Mouse (Mus musculus) forebrain, embryonic 12.5 days (tissue): Measurements from ENCODE around the gene Foxo4. TPM values are rescaled to one million over a fixed set of nuclear protein-coding genes. Genes with fewer than 3 reads are reported as not detected.

Experiments
- ATAC-seq: fragments of 200-750 bp; cut with Nextera tagmentation; 2 replicates; pipeline ENCODE4 v1.8.0; 2017; ENCODE audit warnings: moderate TSS enrichment; ENCODE audit not compliant: low FRiP score
- H3K27ac ChIP-seq: fragments of 300-500 bp; sonication (generic); 2 replicates; pipeline ENCODE4 v1.5.1; 2016; ENCODE audit warnings: mild to moderate bottlenecking
- H3K27me3 ChIP-seq: fragments of 300-500 bp; sonication (generic); 2 replicates; pipeline ENCODE4 v1.6.1; 2016; ENCODE audit warnings: mild to moderate bottlenecking
- H3K36me3 ChIP-seq: fragments of 300-500 bp; sonication (generic); replicated peaks from 2 replicates; pipeline ENCODE4 v1.6.1; 2016; ENCODE audit warnings: mild to moderate bottlenecking
- H3K4me1 ChIP-seq: fragments of 300-500 bp; sonication (generic); 2 replicates; pipeline ENCODE4 v1.6.1; 2016
- H3K4me2 ChIP-seq: fragments of 300-500 bp; sonication (generic); 2 replicates; pipeline ENCODE4 v1.6.1; 2016; ENCODE audit warnings: mild to moderate bottlenecking, moderate library complexity
- H3K4me3 ChIP-seq: fragments of 300-500 bp; sonication (generic); replicated peaks from 2 replicates; pipeline ENCODE4 v1.5.1; 2016; ENCODE audit warnings: mild to moderate bottlenecking
- H3K9ac ChIP-seq: fragments of 300-500 bp; sonication (generic); 2 replicates; pipeline ENCODE4 v1.6.1; 2016; ENCODE audit warnings: mild to moderate bottlenecking
- H3K9me3 ChIP-seq: fragments of 300-500 bp; sonication (generic); 2 replicates; pipeline ENCODE4 v1.6.1; 2016
- WGBS: fragments of 180-500 bp; shearing (Covaris S2); methylation state at CpG from one replicate; pipeline ENCODE4 v1.1.7; 2016; 5-methylcytosine and 5-hydroxymethylcytosine counted together
- polyA plus RNA-seq: library from polyadenylated mRNA; unstranded; fragments of >200 nt; fragmentation: Nextera tagmentation; extraction: Ambion mirVana; gene quantifications from 2 replicates; pipeline ENCODE4 v1.2.1, GENCODE M21; 2016

The Foxo4 gene
- polyA plus RNA-seq = 1.3 and 1.9 TPM in 2 replicates

DNA sequence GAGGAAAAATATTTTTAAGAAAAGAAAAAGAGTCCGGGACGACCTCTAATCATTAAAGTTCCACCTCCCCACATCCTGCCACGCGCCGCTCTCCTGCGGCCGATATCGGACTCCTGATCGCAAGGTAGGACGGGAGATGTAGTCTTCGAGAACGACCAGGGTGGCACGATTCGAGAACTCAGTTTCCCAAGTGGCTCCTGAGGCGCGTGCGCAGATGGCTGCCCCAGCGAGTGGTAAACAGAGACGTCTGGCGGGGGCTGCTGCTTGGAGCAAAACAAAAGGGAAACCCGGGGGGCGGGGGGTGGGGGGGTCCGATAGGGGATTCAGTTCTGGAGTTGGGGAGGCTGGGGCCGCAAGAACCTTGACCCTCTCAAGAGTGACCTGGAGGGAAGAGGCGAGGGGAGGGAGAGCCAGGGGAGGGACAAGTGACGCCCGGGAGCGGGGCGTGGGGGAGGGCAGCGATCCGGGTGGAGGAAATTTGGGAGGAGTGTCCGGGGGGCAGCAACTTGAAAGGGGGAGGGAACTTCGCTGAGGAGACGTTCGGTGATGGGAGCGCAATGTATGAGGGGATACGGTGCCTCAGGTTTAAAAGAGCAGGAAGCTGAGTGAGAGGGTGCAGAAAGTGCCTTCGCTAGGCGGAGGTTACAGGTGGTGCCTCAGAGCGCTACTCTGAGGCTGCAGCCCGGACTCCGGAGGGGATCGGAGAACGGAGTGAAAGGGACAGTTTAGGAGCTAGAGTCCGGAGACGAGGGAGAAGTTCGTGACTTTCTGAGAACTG, at the start of gene Foxo4:
TSS of gene Foxo4 (plus strand) at position 577 of the 778 bp plus-strand sequence.
- peak within 1 kb of the TSS; percentile 61 for H3K9ac ChIP-seq
- H3K27me3 ChIP-seq = peaks cover 8% of the 10 kb centered on the region; the same call in 1 of the 2 replicates
- H3K9me3 ChIP-seq = no peaks in the 10 kb centered on the region
- H3K4me3 ChIP-seq = peak within 1 kb of the TSS; percentile 51
- H3K4me1 ChIP-seq = peaks cover 9% of the 10 kb centered on the region
- no peak within 1 kb of the TSS for H3K27ac ChIP-seq
- H3K36me3 ChIP-seq = 0 out of 2 replicates have a peak, but pooled peaks cover 5% of the 10 kb centered on the region
- peak; percentile 94 for ATAC-seq
- 18% methylated on average over 47 of the region's 47 CpGs for WGBS
- peak within 1 kb of the TSS; percentile 69 for H3K4me2 ChIP-seq

DNA sequence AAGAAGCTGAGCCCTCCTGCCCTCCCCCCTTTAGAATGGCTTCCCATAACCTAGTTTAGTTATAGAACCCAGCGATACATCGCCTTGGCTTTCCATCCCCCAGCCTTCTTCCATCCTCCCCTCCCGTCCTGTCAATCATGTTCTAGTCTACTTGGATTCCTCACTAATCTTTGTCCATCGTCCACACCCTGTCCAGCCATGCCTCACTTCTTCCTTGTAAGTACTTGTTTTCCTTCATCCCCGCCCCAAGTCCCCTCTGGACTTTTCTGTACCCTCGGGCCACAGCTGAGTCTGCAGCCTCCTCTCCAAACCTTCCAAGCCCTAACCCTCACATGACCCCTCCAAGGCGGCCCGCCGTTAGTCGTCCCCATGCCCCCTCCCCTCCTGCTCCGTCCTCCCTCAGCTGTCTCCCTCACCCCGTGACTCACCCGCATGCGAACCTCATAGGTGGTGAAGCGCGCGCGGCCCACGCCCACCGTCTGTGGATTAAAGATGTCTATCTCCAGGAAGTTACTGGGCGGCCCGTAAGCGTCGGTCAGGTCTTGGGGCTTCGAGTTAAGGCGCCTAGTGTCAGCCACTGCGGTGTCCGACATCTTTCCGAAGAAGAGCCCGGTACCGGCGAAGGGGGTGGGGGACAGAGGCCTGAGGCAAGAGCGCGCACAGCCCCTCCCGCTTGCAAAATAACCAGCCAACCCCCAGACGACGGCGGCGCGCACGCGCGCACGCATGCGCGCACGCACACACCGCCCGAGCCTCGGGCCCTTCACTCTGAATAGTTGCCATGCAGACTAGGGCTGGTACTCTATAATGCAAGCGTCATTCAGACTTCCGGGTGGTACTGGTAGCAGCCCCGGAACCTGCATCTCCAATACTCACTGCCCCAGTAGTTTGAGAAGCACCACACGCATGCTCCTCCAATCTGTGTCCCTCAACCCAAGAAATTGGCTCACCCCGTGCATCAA, 32.2 kb upstream of the Foxo4 start, which contains the start of gene Snx12:
TSS of gene Snx12 (minus strand) at position 730 of the 962 bp plus-strand sequence.
- H3K27ac ChIP-seq = peak within 1 kb of the TSS; percentile 70
- peak within 1 kb of the TSS; percentile 59 for H3K4me3 ChIP-seq
- WGBS = 26% methylated on average over 55 of the region's 55 CpGs
- peaks cover 7% of the 10 kb centered on the region; the same call in 1 of the 2 replicates for H3K4me1 ChIP-seq
- H3K27me3 ChIP-seq = peaks cover 22% of the 10 kb centered on the region; the same call in 1 of the 2 replicates
- ATAC-seq = peak; percentile 98
- peak within 1 kb of the TSS; percentile 63 for H3K9ac ChIP-seq
- peak within 1 kb of the TSS; percentile 61 for H3K4me2 ChIP-seq
- H3K9me3 ChIP-seq = no peaks in the 10 kb centered on the region
- H3K36me3 ChIP-seq = no peaks in the 10 kb centered on the region

DNA sequence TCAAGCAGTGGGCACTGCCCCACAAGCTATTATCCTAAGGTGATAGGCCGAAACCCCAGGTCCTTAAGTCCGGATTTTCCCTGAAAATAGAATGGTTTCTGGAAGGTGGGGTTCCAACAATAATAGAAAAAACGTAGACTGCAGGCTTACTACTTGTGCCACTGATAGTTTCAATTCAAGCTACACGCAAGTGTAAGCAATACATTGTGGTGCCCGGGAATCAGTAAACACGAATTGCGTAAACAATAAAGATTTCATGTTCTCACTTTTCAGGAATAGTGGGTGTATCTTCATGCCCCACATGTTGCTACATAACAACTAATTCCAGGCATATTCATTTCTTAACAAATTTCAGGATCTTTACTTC, 31.5 kb upstream of the Foxo4 start:
- H3K9ac ChIP-seq = no peak overlapping the region
- peak overlapping the region; percentile 50 for H3K4me2 ChIP-seq
- peaks cover 7% of the 10 kb centered on the region; the same call in 1 of the 2 replicates for H3K4me1 ChIP-seq
- peak overlapping the region; percentile 59 for H3K4me3 ChIP-seq
- ATAC-seq = no peak
- H3K9me3 ChIP-seq = no peaks in the 10 kb centered on the region
- H3K27me3 ChIP-seq = peaks cover 22% of the 10 kb centered on the region; the same call in 1 of the 2 replicates
- WGBS = 35% methylated on average over 7 of the region's 7 CpGs
- H3K27ac ChIP-seq = peak overlapping the region; percentile 69; the same call in 1 of the 2 replicates
- no peaks in the 10 kb centered on the region for H3K36me3 ChIP-seq

DNA sequence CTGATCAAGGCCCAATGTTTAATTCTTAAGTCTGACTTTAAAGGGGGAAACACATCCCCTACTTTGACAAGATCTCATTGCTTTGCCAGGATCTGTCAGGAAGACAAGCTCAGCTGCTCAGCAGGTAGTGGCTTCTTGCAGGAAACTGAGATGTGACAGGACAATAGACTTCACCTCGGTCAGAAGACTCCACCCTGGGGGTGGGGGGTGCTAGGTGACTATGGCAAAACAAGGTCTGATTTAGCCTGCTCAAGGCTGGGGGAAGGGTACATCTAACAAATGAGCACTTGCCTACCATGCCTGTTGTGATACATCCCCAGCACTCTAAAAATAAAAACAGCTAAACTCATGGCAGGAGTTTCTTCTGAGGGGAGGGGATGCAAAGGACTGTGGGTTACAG, 9.3 kb upstream of the Foxo4 start:
- Histone ChIP-seq H3K9me3 (no peaks in the 10 kb centered on the region), H3K9ac (no peak overlapping the region), H3K4me3 (no peak overlapping the region), H3K4me2 (no peak overlapping the region), H3K27me3 (peaks cover 6% of the 10 kb centered on the region; the same call in 1 of the 2 replicates), H3K27ac (no peak overlapping the region), H3K36me3 (no peaks in the 10 kb centered on the region), H3K4me1 (no peaks in the 10 kb centered on the region)
- no peak for ATAC-seq
- 54% methylated on average over 1 of the region's 1 CpGs for WGBS

DNA sequence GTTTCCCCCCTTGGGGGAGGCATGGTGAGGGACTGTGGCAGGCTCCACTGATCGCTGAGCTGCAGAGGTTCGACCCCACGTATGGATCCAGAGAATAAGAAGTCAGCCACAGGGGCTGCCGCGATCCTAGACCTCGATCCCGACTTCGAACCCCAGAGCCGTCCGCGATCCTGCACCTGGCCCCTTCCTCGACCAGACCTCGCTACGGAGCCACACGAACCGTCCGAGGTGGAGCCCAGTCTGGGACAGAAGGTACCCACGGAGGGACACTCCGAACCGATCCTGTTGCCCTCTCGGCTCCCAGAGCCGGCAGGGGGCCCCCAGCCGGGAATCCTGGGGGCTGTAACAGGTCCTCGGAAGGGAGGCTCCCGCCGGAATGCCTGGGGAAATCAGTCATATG, 412 bp downstream of the Foxo4 start:
- WGBS = 20% methylated on average over 26 of the region's 26 CpGs
- Histone ChIP-seq H3K27me3 (peaks cover 8% of the 10 kb centered on the region; the same call in 1 of the 2 replicates), H3K9me3 (no peaks in the 10 kb centered on the region), H3K4me3 (peak overlapping the region; percentile 51), H3K4me1 (peaks cover 9% of the 10 kb centered on the region), H3K9ac (peak overlapping the region; percentile 61), H3K36me3 (0 out of 2 replicates have a peak, but pooled peaks cover 5% of the 10 kb centered on the region), H3K27ac (no peak overlapping the region), H3K4me2 (peak overlapping the region; percentile 69)
- ATAC-seq = peak; percentile 33; the same call in 1 of the 2 replicates

DNA sequence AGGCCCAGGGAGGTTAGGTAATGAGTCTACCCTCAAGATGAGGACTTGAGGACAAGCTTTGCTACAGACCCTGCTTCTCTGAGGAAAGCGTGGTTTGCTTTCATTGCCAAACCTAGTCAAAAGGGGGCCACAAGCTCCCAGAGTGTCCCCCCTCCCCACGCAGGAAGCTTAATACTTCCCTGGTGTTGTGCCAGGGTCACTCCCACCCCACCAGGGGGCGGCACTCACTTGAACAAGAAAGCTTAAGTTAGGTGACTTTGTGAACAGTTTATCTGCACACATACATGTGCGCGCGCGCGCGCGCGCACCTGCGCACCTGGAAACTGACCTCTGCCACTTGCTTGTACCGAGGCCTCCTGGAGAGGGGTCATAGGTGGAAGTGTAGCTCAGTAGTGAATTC, 2.3 kb downstream of the Foxo4 start:
- no peak overlapping the region for H3K4me3 ChIP-seq
- no peak overlapping the region for H3K27ac ChIP-seq
- 88% methylated on average over 13 of the region's 13 CpGs for WGBS
- ATAC-seq = no peak
- no peaks in the 10 kb centered on the region for H3K9me3 ChIP-seq
- H3K4me1 ChIP-seq = peaks cover 22% of the 10 kb centered on the region
- no peak overlapping the region for H3K9ac ChIP-seq
- H3K36me3 ChIP-seq = 0 out of 2 replicates have a peak, but pooled peaks cover 5% of the 10 kb centered on the region
- no peak overlapping the region for H3K4me2 ChIP-seq
- peaks cover 8% of the 10 kb centered on the region; the same call in 1 of the 2 replicates for H3K27me3 ChIP-seq

DNA sequence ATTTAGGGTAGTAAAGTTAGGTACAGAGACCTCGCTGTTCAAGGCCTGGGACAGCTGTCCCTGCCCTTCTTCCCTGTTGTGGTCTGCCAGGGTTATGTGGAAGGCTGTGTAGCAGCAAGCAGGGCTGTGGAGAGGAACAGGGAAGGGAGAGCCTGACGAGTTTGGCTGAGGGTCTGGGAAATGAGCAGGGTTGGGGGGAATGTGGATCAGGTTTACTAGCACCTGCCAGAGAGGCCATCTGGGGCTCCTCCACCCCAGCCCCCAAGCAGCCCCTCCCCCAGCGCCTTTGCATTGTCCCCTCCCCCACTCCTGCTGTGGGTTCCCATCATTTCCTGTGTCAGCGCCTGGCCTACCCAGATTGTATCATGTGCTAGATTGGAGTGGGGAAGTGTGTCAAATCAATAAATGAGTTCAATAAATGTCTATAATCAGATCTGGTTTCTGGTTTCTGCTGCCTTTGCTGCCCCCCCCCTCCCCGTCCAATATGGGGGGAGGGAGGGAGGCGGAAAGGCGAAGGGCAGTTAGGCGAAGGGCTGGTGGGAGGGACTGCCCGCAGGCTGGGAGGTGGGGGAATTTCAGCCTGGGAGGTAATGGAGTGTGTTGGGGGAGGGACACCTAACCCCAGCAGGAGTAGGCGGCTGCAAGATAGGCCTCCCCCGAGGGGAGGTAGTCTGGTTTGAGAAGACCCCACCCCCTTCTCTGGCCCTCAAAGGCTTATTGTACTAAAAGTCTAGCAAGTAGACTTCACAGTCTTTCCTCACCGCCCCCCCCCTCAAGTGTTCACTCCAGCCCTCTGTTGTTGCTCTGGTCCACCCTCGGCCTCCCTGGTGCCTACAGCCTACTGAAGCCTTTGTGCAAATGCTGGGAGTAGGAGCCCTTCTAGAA, 6.4 kb downstream of the Foxo4 start:
- H3K4me2 ChIP-seq = peak overlapping the region; percentile 22
- no peak overlapping the region for H3K4me3 ChIP-seq
- 22% methylated on average over 10 of the region's 13 CpGs for WGBS
- ATAC-seq = peak; percentile 71
- 0 out of 2 replicates have a peak, but pooled peaks cover 5% of the 10 kb centered on the region for H3K36me3 ChIP-seq
- peak overlapping the region; percentile 76 for H3K27ac ChIP-seq
- no peaks in the 10 kb centered on the region for H3K9me3 ChIP-seq
- peaks cover under 1% of the 10 kb centered on the region; the same call in 1 of the 2 replicates for H3K27me3 ChIP-seq
- no peak overlapping the region for H3K9ac ChIP-seq
- peaks cover 13% of the 10 kb centered on the region for H3K4me1 ChIP-seq

DNA sequence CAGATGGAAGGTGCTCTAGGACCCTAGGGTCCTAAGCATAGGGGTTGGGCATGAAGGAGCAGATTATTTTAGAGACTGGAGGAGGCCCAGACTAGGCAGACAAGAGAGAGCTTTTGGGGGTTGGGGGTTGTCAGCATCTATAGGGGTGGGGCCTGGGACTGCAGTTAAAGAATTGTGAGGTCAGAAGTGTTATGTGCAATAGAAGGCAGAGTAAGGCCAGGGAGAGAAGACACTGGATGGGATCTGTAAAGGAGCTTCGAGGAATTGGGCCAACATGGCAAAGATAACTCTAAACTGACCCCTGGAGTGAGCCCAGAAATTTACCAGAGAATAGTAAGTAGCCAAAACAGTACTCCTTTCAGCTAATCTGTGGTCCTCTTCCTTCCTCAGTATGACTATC, 9.6 kb downstream of the Foxo4 start, which contains the start of gene Gm614:
TSS of gene Gm614 (minus strand) at position 101 of the 400 bp plus-strand sequence.
- 0 out of 2 replicates have a peak, but pooled peaks cover 1% of the 10 kb centered on the region for H3K36me3 ChIP-seq
- no peak within 1 kb of the TSS for H3K4me3 ChIP-seq
- peaks cover 11% of the 10 kb centered on the region; the same call in 1 of the 2 replicates for H3K27me3 ChIP-seq
- no peak within 1 kb of the TSS for H3K27ac ChIP-seq
- 94% methylated on average over 1 of the region's 1 CpGs for WGBS
- no peaks in the 10 kb centered on the region for H3K9me3 ChIP-seq
- H3K4me2 ChIP-seq = no peak within 1 kb of the TSS
- no peak within 1 kb of the TSS for H3K9ac ChIP-seq
- no peak for ATAC-seq
- H3K4me1 ChIP-seq = peaks cover 13% of the 10 kb centered on the region

DNA sequence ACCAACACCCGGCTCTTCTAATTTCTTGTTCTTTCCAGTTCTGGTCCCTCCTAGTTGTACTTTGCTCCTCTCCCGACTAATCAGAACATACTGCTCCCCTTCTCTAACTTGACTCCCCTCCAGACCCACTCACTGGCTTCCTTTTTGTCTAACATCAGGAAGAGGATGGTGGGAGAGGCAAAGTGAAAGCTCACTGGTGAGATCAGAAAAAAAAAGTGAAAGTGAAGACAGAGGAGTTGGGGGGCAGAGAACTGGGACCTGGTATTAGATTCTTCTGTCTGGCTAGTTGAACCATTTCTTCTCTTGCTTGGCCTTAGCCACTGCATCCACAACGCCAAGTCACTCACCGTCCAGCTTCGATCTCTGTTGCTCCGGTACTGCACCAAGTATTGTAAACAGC, 12.3 kb downstream of the Foxo4 start:
- ATAC-seq = no peak

DNA sequence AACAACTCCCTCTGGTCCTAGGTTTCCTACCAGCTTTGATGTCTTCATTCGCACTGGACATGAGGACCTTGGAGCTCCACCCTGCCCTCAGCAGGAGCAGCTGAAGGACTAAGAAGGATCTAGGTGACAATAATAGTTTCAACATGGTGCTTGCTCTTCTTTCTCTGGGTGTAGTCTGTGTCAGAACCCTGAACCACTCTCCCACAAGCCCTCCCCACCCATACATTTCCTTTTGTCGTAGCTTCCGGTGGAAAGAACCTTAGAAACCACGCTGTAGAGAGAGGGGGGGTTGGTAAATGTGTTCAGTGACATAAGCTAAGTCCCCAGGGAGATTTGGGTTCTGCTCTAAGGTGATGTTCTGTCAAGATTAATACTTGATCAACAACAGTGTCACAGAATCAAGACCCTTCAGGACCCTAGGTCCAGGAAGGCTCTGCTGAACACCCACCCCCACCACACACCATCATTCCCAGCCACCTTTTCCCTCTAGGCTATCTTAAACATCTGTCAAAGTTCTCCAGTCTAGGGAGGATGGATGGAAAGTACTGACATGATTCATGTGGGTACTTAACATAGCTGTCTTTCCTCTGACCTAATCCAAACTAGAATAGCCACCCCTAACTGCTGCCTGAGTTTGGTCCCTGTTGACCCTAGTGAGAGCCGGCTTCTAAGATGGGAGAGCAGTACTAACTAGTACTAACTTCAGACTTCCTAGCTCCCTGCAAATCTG, 13.9 kb downstream of the Foxo4 start, which contains the start of gene Il2rg:
TSS of gene Il2rg (minus strand) at position 231 of the 730 bp plus-strand sequence.
- Histone ChIP-seq H3K27me3 (peaks cover 11% of the 10 kb centered on the region; the same call in 1 of the 2 replicates), H3K27ac (no peak within 1 kb of the TSS), H3K36me3 (no peaks in the 10 kb centered on the region), H3K4me1 (no peaks in the 10 kb centered on the region), H3K4me3 (no peak within 1 kb of the TSS), H3K4me2 (no peak within 1 kb of the TSS), H3K9ac (no peak within 1 kb of the TSS), H3K9me3 (no peaks in the 10 kb centered on the region)
- 78% methylated on average over 5 of the region's 5 CpGs for WGBS
- ATAC-seq = no peak

More for the DNA sequence above, 12.3 kb downstream of the Foxo4 start:
- Histone ChIP-seq H3K27ac (no peak overlapping the region), H3K9ac (no peak overlapping the region), H3K27me3 (peaks cover 11% of the 10 kb centered on the region; the same call in 1 of the 2 replicates), H3K4me1 (no peaks in the 10 kb centered on the region), H3K9me3 (no peaks in the 10 kb centered on the region), H3K4me3 (no peak overlapping the region), H3K36me3 (no peaks in the 10 kb centered on the region), H3K4me2 (no peak overlapping the region)
- 93% methylated on average over 6 of the region's 6 CpGs for WGBS
